Mouse (Mus musculus) fat pad, adult 2 months (tissue): ENCODE results near the gene Cdh12.
"Not testable (repeated sequence)": the region's sequence is repeated elsewhere in the genome, so short reads cannot be mapped to it uniquely, and the experiment has no call there.

ENCODE experiments used
- DNase-seq: peaks from one replicate; pipeline ENCODE4 v3.0.0-alpha.2; 2011; ENCODE audit warnings: low read depth, low spot score; ENCODE audit errors: extremely low read depth

The Cdh12 gene

GRCm38 (mm10) chr15:21092824-21093223, 643.8 kb downstream of the Cdh12 start:
- no peak for DNase-seq

DNA sequence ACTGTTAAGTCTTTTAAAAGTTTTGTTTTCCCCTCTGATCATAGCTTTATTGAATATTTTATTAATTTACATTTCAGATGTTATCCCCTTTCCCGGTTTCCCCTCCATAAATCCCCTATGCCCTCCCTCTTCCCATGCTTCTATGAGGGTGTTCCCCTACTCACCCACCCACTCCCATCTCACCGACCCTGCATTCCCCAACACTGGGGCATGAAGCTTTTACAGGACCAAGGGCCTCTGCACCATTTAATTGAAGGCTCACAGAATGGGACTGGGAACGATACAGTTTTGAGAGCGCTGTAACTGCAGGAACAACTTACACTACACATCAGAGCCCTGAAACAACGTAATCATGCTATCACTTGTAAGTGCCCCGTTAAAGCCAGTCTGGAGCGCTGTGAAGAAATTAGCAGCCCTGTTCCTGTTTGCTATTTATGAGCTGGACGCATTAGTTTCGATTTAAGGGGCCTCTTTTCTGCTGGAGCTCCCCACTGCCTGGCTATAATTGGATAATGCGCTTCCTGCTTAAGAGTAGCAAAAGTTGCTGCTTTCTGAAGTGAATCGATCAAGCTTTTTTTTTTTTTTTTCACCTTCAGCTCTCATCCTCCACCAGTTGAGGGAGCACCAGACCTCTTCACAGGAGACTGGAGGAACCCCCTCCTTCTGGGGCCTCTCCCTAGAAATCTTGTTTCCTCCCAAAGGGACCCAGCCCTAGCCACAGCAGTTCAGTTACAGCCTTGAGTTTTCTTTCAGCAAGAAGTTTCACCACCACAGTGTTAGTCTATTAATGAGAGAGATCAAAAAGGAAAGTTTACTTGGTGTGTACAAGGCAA, 660.2 kb downstream of the Cdh12 start:
- DNase-seq, result no peak

DNA sequence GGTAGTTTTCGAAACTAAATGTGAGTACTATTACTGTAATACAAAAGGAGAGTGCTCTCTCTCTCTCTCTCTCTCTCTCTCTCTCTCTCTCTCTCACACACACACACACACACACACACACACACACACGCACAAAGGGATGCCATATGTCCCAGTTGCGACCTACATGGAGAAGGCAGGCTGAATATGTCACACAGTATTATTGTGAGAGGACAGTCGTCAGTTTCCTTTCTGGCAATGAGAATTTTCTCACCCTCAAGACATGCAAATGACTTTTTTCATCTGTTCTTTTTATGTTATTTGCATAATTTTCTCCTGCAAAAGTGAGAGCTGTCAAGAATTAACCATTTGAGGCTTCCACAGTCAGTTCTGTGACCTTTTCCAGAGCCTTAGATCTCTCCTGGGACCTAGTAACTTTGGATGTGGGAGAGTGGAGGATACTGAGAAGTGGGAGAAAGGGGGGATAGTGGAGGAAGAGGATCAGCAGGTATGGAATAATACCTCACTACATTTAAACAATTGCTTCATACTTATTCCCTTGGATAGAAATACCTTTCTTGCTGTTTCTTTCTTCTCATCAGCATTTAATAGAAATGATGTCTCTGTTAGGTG, 660.9 kb downstream of the Cdh12 start:
- DNase-seq, result no peak

- DNase-seq, result no peak
Measured at GRCm38 (mm10) chr15:21110874-21111603, 662.0 kb downstream of the Cdh12 start.

- DNase-seq, result peak; percentile 1
Measured at GRCm38 (mm10) chr15:21114775-21115174, 665.7 kb downstream of the Cdh12 start.

- DNase-seq, result no peak
Measured at GRCm38 (mm10) chr15:21130660-21131059, 681.6 kb downstream of the Cdh12 start.

DNA sequence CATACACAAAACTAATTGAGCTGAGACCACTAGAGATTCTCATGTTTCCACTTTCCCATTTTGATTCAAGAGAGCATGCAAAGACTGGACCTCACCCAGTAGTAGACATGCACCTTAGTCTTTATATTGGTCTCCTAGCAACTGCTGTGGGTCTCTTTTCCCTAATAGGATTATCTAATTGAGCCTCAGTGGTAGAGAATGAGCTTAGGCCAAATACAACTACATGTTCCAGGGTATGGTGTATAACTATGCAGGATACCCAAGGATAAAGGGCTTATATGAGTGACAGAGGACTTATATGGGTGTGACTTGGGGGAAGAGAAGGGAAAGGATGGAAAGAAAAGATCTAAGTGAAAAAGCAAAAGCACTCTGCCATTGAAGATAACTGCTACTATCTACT, 683.9 kb downstream of the Cdh12 start:
- no peak for DNase-seq

GRCm38 (mm10) chr15:21146896-21147295, 697.8 kb downstream of the Cdh12 start:
- no peak for DNase-seq

- DNase-seq, result no peak
Measured at GRCm38 (mm10) chr15:21153602-21154001, 704.5 kb downstream of the Cdh12 start.

DNA sequence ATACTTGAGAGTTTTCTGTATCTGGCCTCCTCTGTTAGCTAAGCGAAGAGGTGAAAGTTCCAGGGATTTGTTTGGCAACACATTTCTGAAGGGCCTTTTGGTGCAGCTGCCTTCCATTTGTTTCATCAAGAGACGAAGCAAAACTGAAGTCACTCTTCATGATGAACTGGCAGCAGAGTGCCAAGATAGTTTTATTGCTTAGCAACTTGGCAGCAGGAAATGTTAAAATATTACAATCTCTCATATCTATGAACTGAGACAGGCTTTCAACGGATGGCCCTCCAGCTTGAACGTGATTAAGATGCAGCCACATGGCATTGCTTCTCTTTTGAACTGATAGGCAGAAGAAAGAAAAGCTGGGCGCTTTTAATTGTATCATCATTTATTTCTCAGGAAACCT, 730.7 kb downstream of the Cdh12 start:
- no peak for DNase-seq

DNA sequence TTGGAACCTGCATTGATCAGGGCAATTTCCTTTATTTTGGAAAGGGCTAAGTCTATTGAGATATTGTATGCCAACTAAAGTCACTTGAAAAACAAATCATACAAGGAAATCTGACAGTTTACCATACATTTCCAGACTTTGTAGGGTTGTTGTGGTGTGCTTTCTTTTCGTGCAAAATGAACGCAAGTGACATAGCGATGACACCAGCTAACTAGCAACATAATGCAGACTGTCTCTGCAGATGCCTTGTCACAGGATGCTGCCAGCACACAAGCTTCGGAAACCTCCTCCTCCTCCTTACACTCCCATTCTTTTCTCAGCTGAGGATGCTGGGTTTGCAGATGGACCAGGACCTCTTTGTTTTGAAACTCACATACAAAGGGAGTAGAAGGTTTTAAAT, 731.1 kb downstream of the Cdh12 start:
- DNase-seq, result no peak

DNA sequence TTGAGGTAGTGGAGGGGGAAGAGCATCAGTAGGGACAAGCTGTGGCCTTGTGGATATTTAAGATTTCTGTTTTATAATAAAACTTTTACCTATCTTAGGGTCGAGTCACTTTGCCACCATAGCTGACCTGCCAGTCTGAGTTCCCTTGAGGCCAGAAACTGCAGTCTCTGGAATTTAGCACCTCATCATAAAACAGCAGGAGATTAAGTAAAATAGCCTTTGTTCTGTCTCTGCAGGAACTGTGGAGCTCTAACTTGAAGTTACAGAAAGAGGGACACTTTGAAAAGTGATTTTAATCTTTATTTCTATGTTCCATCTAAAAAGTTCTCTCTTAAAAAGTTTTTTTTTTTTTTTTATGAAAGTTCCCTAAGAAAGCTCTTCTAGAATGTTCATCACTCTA, 736.7 kb downstream of the Cdh12 start:
- no peak for DNase-seq

DNA sequence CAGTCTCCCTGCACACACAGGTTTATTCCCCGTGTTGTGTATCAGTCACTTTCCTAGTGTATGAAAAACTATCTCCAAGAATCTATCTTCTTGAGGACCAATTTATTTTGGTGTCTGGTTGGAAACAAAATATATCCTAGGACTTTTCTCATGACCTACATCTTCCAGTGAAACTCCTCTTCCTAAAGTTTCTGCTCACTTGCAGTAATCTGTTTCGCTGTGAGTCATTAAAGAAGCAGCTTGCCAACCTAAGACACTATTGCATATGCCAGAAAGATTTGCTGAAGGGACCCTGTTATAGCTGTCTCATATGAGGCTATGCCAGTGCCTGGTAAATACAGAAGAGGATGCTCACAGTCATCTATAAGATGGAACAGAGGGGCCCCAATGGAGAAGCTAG, 761.0 kb downstream of the Cdh12 start:
- not testable (repeated sequence) for DNase-seq

GRCm38 (mm10) chr15:21223006-21223405, 773.9 kb downstream of the Cdh12 start:
- no peak for DNase-seq

GRCm38 (mm10) chr15:21261318-21261717, 812.3 kb downstream of the Cdh12 start:
- no peak for DNase-seq

DNA sequence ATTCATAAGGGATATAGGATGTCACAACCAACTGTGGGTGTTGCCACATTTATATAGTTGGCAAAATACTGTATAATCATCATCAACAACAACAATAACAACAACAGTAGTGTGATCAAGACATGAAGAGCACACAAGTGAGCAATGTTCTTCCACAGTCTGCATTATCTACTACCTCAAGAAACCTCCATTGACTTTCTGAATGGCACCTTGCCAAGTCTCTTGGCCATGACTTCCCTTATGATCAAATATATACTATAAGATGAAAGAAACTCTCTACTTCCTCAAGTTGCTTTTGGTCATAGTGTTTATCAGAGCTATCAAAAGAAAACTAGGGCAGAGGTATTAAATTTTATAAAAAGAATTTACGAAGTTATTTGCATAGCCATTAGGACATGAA, 820.8 kb downstream of the Cdh12 start:
- DNase-seq, result no peak

DNA sequence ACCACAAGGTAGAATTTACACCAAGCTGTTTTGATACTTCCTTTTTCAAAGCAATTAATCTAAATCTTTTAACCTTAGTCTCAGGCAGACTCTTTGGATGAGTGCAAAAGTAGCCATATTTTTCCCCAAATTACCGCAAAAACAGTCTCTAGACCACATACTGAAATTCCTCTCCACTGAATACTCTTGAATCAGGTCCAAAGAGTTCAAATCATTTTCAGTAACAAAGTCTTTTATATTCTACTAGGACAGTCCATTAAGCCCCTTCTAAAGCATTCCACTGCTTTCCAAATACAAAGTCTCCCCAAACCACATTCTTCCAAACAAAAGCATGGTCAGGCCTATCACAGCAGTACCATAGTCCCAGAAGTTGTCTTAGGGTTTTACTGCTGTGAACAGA, 848.0 kb downstream of the Cdh12 start:
- DNase-seq, result no peak

DNA sequence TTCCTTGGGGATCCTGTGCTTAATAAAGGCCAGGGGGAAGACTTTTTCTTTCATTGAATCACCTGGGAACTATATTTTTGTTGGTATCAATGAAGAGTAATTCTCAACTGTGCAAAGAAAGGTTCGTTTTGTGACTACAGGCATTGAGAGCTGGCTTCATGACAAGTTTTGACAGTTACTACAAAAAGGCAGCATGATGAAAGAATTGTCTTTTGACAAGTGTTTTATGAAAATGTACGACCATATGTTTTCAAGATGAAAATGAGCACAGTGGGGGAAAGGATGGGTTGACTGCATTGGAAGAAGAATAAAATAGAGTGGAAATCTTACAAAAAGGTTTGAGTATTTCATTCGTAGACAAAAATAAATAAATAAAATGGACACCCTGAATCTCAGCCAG, 866.4 kb downstream of the Cdh12 start:
- DNase-seq, result no peak

GRCm38 (mm10) chr15:21343853-21344252, 894.8 kb downstream of the Cdh12 start:
- no peak for DNase-seq

GRCm38 (mm10) chr15:21344323-21344722, 895.3 kb downstream of the Cdh12 start:
- no peak for DNase-seq

DNA sequence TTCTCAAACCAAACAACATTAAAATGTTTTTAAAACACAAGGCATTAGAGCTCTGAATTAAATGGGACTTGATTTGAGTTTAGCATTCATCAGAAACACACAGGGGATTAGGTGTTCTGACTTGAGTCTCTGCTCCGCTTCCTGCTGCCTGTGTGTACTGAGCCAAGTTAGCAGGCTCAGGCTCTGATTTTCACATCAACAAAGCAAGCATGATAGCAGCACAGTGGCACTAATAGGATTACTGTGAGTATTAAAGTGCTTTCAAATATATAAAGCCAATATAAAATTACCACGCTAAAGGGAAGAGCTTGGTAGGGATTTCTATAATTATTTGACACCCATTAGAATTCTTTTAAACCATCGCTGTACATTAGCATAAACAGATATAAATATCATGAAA, 895.7 kb downstream of the Cdh12 start:
- no peak for DNase-seq
